In genomic region chr2:33178243-33178932, GRCm38 (mm10) we compare ENCODE assay signal across 8 mouse cellular contexts. TPM values are rescaled to one million over a fixed set of nuclear protein-coding genes. Genes with fewer than 3 reads are reported as not detected.
DNase-seq lines count a peak whose midpoint lies in the region; ATAC-seq and TF ChIP-seq lines count a peak whose summit lies in the region.

No protein-coding gene starts in this region.

- H3K36me3 ChIP-seq in lung, embryonic 16.5 days (ENCODE audit: control insufficient read depth, insufficient read depth, low read length), result no peaks in the 10 kb centered on the region
- no peaks in the 10 kb centered on the region for H3K36me3 ChIP-seq in embryonic facial prominence, embryonic 10.5 days (replicated peaks)
- no peaks in the 10 kb centered on the region for H3K36me3 ChIP-seq in heart, postnatal 0 days (replicated peaks; ENCODE audit: control insufficient read depth, insufficient read depth, low read length)

- no peak overlapping the region for H3K9ac ChIP-seq in lung, embryonic 16.5 days (ENCODE audit: low read length)
- peak overlapping the region; percentile 12; the same call in 1 of the 2 replicates for H3K9ac ChIP-seq in heart, postnatal 0 days (replicated peaks; ENCODE audit: low read depth, low read length)

- no peaks in the 10 kb centered on the region for H3K27me3 ChIP-seq in lung, embryonic 16.5 days (ENCODE audit: control insufficient read depth, insufficient read depth, low read depth, low read length)
- no peaks in the 10 kb centered on the region for H3K27me3 ChIP-seq in embryonic facial prominence, embryonic 10.5 days (replicated peaks; ENCODE audit: low read depth, poor library complexity, severe bottlenecking)
- no peaks in the 10 kb centered on the region for H3K27me3 ChIP-seq in heart, postnatal 0 days (ENCODE audit: control insufficient read depth, insufficient read depth, low read length)

- 53% methylated on average over 11 of the region's 11 CpGs for WGBS in lung, embryonic 16.5 days
- WGBS in embryonic facial prominence, embryonic 10.5 days, result 60% methylated on average over 11 of the region's 11 CpGs
- 56% methylated on average over 11 of the region's 11 CpGs for WGBS in heart, postnatal 0 days

- ATAC-seq in lung, embryonic 16.5 days (ENCODE audit: low read depth), result peak; percentile 27
- no peak for ATAC-seq in heart, postnatal 0 days (ENCODE audit: insufficient read depth, low read depth)
- ATAC-seq in monocyte, adult 5-6 weeks (replicated peaks; ENCODE audit: insufficient number of reproducible peaks, low FRiP score, low TSS enrichment, poor library complexity, severe bottlenecking), result no peak; the same call in 1 of the 2 replicates

- TF ChIP-seq CTCF in heart, postnatal 0 days (IDR thresholded peaks at IDR 0.05; ENCODE audit: low read depth), result no peak

- no peaks in the 10 kb centered on the region for H3K9me3 ChIP-seq in lung, embryonic 16.5 days (ENCODE audit: control insufficient read depth, low read length)
- H3K9me3 ChIP-seq in embryonic facial prominence, embryonic 10.5 days, result no peaks in the 10 kb centered on the region
- H3K9me3 ChIP-seq in heart, postnatal 0 days (replicated peaks; ENCODE audit: control insufficient read depth, low read length), result no peaks in the 10 kb centered on the region

- peaks cover 9% of the 10 kb centered on the region; the same call in 1 of the 2 replicates for H3K4me1 ChIP-seq in lung, embryonic 16.5 days (replicated peaks; ENCODE audit: control insufficient read depth, insufficient read depth, low read length)
- H3K4me1 ChIP-seq in embryonic facial prominence, embryonic 10.5 days, result peaks cover 36% of the 10 kb centered on the region
- peaks cover 34% of the 10 kb centered on the region for H3K4me1 ChIP-seq in heart, postnatal 0 days (ENCODE audit: control insufficient read depth, insufficient read depth)

- H3K4me2 ChIP-seq in lung, embryonic 16.5 days (ENCODE audit: low read depth, low read length), result no peak overlapping the region
- no peak overlapping the region for H3K4me2 ChIP-seq in heart, postnatal 0 days (ENCODE audit: low read depth, low read length)

- no peak for TF ChIP-seq EP300 in heart, postnatal 0 days (IDR thresholded peaks at IDR 0.05; ENCODE audit: low read depth)

- no peak overlapping the region for H3K4me3 ChIP-seq in lung, embryonic 16.5 days (ENCODE audit: low read length)
- no peak overlapping the region for H3K4me3 ChIP-seq in embryonic facial prominence, embryonic 10.5 days
- no peak overlapping the region for H3K4me3 ChIP-seq in heart, postnatal 0 days (ENCODE audit: low read depth, low read length)

- no peak overlapping the region for H3K27ac ChIP-seq in lung, embryonic 16.5 days (ENCODE audit: low read length)
- H3K27ac ChIP-seq in embryonic facial prominence, embryonic 10.5 days (replicated peaks), result peak overlapping the region; percentile 66
- H3K27ac ChIP-seq in heart, postnatal 0 days (ENCODE audit: low read depth), result peak overlapping the region; percentile 79

- DNase-seq in lung, adult 18-20 months, result no peak
- no peak for DNase-seq in embryonic facial prominence, embryonic 10.5 days (ENCODE audit: low spot score)
- no peak for DNase-seq in heart, postnatal 0 days (ENCODE audit: low spot score)
- peak; percentile 51 to 75 for DNase-seq in lung, postnatal 4 days
- no peak for DNase-seq in urinary bladder, postnatal 4 days (ENCODE audit: low spot score in 2 of 2)
- DNase-seq in kidney, postnatal 25 days, result no peak

RNA-seq across cellular contexts. Expression of gene Angptl2, which starts 37.5 kb away (rescaled TPM):
- polyA plus RNA-seq in lung, embryonic 16.5 days (2015; fragmentation: Nextera tagmentation; extraction: Ambion mirVana), result 35.8 TPM in 2 replicates
- 30.1 and 33.8 TPM in 2 replicates for polyA plus RNA-seq in embryonic facial prominence, embryonic 10.5 days (2016; fragmentation: Nextera tagmentation; extraction: Ambion mirVana)
- total RNA-seq in heart, postnatal 0 days (2014; rRNA removed; ENCODE audit: low replicate concordance), result 124 and 149 TPM in 2 replicates
- polyA plus RNA-seq in heart, postnatal 0 days (2015; fragmentation: Nextera tagmentation; extraction: Ambion mirVana), result 58.0 and 66.5 TPM in 2 replicates
- total RNA-seq in monocyte, adult 5-6 weeks (2017), result 1.9 to 5.8 TPM (median 2.8 TPM) in 3 replicates

RNA-seq across cellular contexts. Expression of gene Garnl3, which starts 46.9 kb away (rescaled TPM):
- polyA plus RNA-seq in lung, embryonic 16.5 days (2015; fragmentation: Nextera tagmentation; extraction: Ambion mirVana), result 9.3 and 11.0 TPM in 2 replicates
- 5.7 and 10.6 TPM in 2 replicates for polyA plus RNA-seq in embryonic facial prominence, embryonic 10.5 days (2016; fragmentation: Nextera tagmentation; extraction: Ambion mirVana)
- 4.0 and 6.3 TPM in 2 replicates for total RNA-seq in heart, postnatal 0 days (2014; rRNA removed; ENCODE audit: low replicate concordance)
- 6.1 TPM in 2 replicates for polyA plus RNA-seq in heart, postnatal 0 days (2015; fragmentation: Nextera tagmentation; extraction: Ambion mirVana)
- total RNA-seq in monocyte, adult 5-6 weeks (2017), result 1.6 to 2.6 TPM in 2 of 3 replicates, not detected in the other

Comparison
In these comparisons a context has a peak if more than half of its experiments do, and no peak if none do; other contexts are left out.
1. DNase-seq: peak in lung, postnatal 4 days (2 of 2); none in lung, adult 18-20 months (0 of 2), embryonic facial prominence, embryonic 10.5 days (single experiment), heart, postnatal 0 days (single experiment), urinary bladder, postnatal 4 days (0 of 2) and kidney, postnatal 25 days (0 of 2).